Mouse (Mus musculus) myocyte (in vitro differentiated cells): ENCODE measurements around the gene Adgrl1.

Experiments used
- MAX ChIP-seq: IDR thresholded peaks from one replicate; pipeline ENCODE4 v1.6.1; 2011; ENCODE audit warnings: low read depth, mild to moderate bottlenecking, control low read depth
- MYOG ChIP-seq, 3 experiments: IDR thresholded peaks; one replicate each; pipeline ENCODE4 v1.6.1; 2011; ENCODE audit warnings: control low read depth in 2 of 3, low read depth in 2 of 3, mild to moderate bottlenecking in 2 of 3; ENCODE audit not compliant: insufficient read length in 2 of 3, control insufficient read depth in 1 of 3, insufficient read depth in 1 of 3
- POLR2A ChIP-seq: IDR thresholded peaks from one replicate; pipeline ENCODE4 v1.6.1; 2011; ENCODE audit warnings: low read depth, mild to moderate bottlenecking, control low read depth, moderate library complexity; ENCODE audit not compliant: insufficient read length
- POLR2AphosphoS2 ChIP-seq: IDR thresholded peaks from one replicate; pipeline ENCODE4 v1.6.1; 2011; ENCODE audit warnings: low read depth, control low read depth; ENCODE audit not compliant: insufficient read length
- REST ChIP-seq: IDR thresholded peaks from one replicate; pipeline ENCODE4 v1.6.1; 2011; ENCODE audit warnings: mild to moderate bottlenecking, control low read depth, moderate library complexity; ENCODE audit not compliant: insufficient read depth, insufficient read length
- TCF3 ChIP-seq: IDR thresholded peaks from one replicate; pipeline ENCODE4 v1.6.1; 2011; ENCODE audit warnings: low read depth, control low read depth; ENCODE audit not compliant: insufficient read length
- USF1 ChIP-seq: IDR thresholded peaks from one replicate; pipeline ENCODE4 v1.6.1; 2011; ENCODE audit warnings: low read depth, mild to moderate bottlenecking, control low read depth, moderate library complexity

GRCm38 (mm10) chr8:83916015-83916414, 16.1 kb downstream of the Adgrl1 start:
- no peak for TF ChIP-seq POLR2A
- no peak for TF ChIP-seq MAX
- no peak for TF ChIP-seq MYOG (IDR thresholded peaks at IDR 0.05; ENCODE audit: control insufficient read depth in 1 of 3, insufficient read depth in 1 of 3, insufficient read length in 2 of 3, low read depth in 2 of 3)
- TF ChIP-seq POLR2AphosphoS2, result no peak
- TF ChIP-seq REST, result no peak
- TF ChIP-seq USF1, result no peak
- TF ChIP-seq TCF3, result no peak
